Mouse (Mus musculus) liver, embryonic 11.5 days (tissue): ENCODE results near the gene Mesd. TPM values are rescaled to one million over a fixed set of nuclear protein-coding genes. Genes with fewer than 3 reads are reported as not detected.

Source experiments
- ATAC-seq: fragments of 200-750 bp; cut with Nextera tagmentation; replicated peaks from 2 replicates; pipeline ENCODE4 v1.8.0; 2017; ENCODE audit warnings: moderate number of reproducible peaks, mild to moderate bottlenecking, moderate TSS enrichment, moderate library complexity; ENCODE audit not compliant: low FRiP score
- DNase-seq: peaks from one replicate; pipeline ENCODE4 v3.0.0-alpha.2; 2017; ENCODE audit warnings: low spot score
- H3K27ac ChIP-seq: fragments of 300-500 bp; sonication (generic); 2 replicates; pipeline ENCODE4 v1.5.1; 2014; ENCODE audit warnings: mild to moderate bottlenecking, low read depth, low read length, control low read depth
- H3K27me3 ChIP-seq: fragments of 300-500 bp; sonication (generic); replicated peaks from 2 replicates; pipeline ENCODE4 v1.6.1; 2014; ENCODE audit warnings: low read length, mixed read lengths; ENCODE audit not compliant: control insufficient read depth, insufficient read depth
- H3K36me3 ChIP-seq: fragments of 300-500 bp; sonication (generic); 2 replicates; pipeline ENCODE4 v1.6.1; 2014; ENCODE audit warnings: mild to moderate bottlenecking, low read length, moderate library complexity, mixed read lengths; ENCODE audit not compliant: control insufficient read depth, insufficient read depth
- H3K4me1 ChIP-seq: fragments of 300-500 bp; sonication (generic); replicated peaks from 2 replicates; pipeline ENCODE4 v1.6.1; 2014; ENCODE audit warnings: low read length, mixed read lengths; ENCODE audit not compliant: control insufficient read depth, insufficient read depth
- H3K4me2 ChIP-seq: fragments of 300-500 bp; sonication (generic); 2 replicates; pipeline ENCODE4 v1.6.1; 2014; ENCODE audit warnings: mild to moderate bottlenecking, control low read depth, moderate library complexity
- H3K4me3 ChIP-seq: fragments of 300-500 bp; sonication (generic); 2 replicates; pipeline ENCODE4 v1.5.1; 2014; ENCODE audit warnings: low read depth, low read length, control low read depth
- H3K9ac ChIP-seq: fragments of 300-500 bp; sonication (generic); 2 replicates; pipeline ENCODE4 v1.6.1; 2014; ENCODE audit warnings: low read depth, low read length, control low read depth
- H3K9me3 ChIP-seq: fragments of 300-500 bp; sonication (generic); 2 replicates; pipeline ENCODE4 v1.6.1; 2016; ENCODE audit warnings: low read length, inconsistent platforms, mixed read lengths; ENCODE audit not compliant: control insufficient read depth
- WGBS: fragments of 180-500 bp; shearing (Covaris S2); extraction: QIAGEN DNeasy Blood & Tissue Kit; methylation state at CpG from one replicate; pipeline ENCODE4 v1.1.7; 2014; 5-methylcytosine and 5-hydroxymethylcytosine counted together
- polyA plus RNA-seq: library from polyadenylated mRNA; unstranded; fragments of >200 nt; fragmentation: Nextera tagmentation; extraction: Ambion mirVana; gene quantifications from 2 replicates; pipeline ENCODE4 v1.2.1, GENCODE M21; 2014

The Mesd gene
- polyA plus RNA-seq, 1 experiment from 2014 or later, result 92.6 TPM

DNA sequence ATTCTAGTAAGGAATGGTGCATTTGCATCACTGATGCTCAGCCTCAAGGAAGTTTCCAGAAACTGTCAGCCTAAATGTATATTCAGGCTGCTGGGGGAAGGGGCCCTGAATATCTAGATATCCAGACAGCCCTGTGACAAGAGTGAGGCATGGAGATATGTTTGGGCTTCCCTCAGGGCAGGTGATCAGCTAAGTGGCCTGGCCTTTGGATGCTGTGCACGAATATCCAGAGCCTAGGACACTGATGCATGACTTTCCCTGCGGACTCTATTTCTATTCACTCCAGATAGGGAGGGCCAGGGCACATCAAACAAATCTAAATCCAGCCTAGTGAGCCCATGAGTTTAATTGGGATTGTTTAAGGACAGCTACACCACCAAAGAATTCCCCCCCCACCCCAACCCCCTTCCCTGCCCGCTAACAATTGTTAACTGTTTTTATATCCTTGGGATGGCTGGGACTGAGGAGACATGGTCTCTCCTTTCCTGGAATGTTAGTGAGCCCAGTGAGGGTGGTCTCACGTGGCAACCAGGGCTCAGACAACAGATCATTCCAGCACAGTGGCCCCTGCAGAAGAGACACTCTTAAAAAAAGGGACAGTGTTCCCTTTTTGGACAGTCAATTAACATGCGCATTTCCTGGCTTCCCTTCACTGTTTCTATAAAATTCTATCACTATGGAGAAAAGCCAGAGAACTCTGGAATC, 14.3 kb upstream of the Mesd start:
- H3K9ac ChIP-seq, result no peak overlapping the region
- 66% methylated on average over 5 of the region's 5 CpGs for WGBS
- H3K27ac ChIP-seq, result no peak overlapping the region
- H3K4me2 ChIP-seq, result no peak overlapping the region
- H3K9me3 ChIP-seq, result no peaks in the 10 kb centered on the region
- H3K36me3 ChIP-seq, result no peaks in the 10 kb centered on the region
- DNase-seq (no peak), ATAC-seq (no peak)
- H3K4me1 ChIP-seq, result no peaks in the 10 kb centered on the region
- no peaks in the 10 kb centered on the region for H3K27me3 ChIP-seq
- no peak overlapping the region for H3K4me3 ChIP-seq

DNA sequence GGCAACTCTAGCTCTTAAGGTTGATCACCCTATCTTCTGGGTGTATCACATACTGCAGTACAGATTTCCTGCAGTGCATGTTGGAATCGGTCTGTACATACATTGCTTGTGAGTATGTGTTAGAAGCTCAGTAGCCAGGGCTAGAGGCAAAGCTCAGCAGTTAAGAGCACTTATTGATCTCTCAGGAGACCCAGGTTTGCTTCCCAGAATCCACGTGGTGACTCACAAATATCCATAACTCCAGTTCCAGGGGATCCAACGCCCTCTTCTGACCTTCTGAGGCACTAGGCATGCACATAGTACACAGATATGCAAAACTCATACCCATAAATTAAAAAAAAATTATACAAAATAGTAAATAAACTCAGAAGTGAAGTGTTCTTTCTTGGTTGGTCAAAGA, 7.2 kb upstream of the Mesd start:
- Histone ChIP-seq H3K27me3 (no peaks in the 10 kb centered on the region), H3K4me1 (peaks cover 27% of the 10 kb centered on the region), H3K4me3 (no peak overlapping the region), H3K36me3 (peaks cover 5% of the 10 kb centered on the region), H3K27ac (peak overlapping the region; percentile 32; the same call in 1 of the 2 replicates), H3K9ac (no peak overlapping the region), H3K4me2 (no peak overlapping the region), H3K9me3 (no peaks in the 10 kb centered on the region)
- 68% methylated on average over 3 of the region's 3 CpGs for WGBS
- DNase-seq (no peak), ATAC-seq (peak; percentile 35; the same call in 1 of the 2 replicates)

DNA sequence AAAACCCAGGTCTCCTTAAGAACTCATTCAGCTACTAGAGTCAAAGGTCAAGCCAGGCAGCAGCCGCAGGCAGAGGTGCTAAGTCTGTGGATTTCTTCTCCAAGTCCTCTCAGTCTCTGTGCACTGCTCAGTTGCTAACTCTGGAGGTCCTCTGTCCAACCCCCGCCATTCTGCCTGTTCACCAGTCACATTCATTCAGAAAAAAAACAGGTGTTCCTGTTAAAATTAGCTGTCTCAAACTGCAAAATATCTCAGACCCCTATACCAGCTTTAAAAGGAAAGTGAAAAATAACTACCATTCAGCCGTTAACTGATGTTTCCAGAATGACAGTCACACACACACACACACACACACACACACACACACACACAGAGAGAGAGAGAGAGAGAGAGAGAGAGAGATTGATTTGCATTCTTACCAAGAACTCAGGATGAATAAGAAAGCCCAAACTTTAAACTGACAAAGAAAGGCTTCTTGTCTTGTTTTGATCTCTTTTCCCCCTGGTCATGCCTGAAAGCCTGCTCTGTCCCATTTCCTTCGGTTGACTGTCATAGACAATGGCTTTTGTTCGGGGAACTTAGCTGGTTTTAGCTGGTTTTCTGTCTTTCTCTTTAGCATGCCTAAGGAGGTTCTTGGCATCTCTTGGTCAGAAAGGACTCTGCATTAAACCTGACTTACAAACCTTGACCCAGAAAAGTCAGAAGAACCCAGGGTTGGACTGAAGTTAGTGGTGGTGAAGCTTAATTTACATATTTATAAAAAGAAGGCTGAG, 5.4 kb upstream of the Mesd start:
- H3K27ac ChIP-seq, result no peak overlapping the region
- peaks cover 11% of the 10 kb centered on the region for H3K36me3 ChIP-seq
- ATAC-seq (no peak), DNase-seq (no peak)
- H3K27me3 ChIP-seq, result no peaks in the 10 kb centered on the region
- H3K9ac ChIP-seq, result no peak overlapping the region
- H3K4me3 ChIP-seq, result no peak overlapping the region
- H3K9me3 ChIP-seq, result no peaks in the 10 kb centered on the region
- 48% methylated on average over 5 of the region's 5 CpGs for WGBS
- H3K4me2 ChIP-seq, result no peak overlapping the region
- H3K4me1 ChIP-seq, result peaks cover 35% of the 10 kb centered on the region

DNA sequence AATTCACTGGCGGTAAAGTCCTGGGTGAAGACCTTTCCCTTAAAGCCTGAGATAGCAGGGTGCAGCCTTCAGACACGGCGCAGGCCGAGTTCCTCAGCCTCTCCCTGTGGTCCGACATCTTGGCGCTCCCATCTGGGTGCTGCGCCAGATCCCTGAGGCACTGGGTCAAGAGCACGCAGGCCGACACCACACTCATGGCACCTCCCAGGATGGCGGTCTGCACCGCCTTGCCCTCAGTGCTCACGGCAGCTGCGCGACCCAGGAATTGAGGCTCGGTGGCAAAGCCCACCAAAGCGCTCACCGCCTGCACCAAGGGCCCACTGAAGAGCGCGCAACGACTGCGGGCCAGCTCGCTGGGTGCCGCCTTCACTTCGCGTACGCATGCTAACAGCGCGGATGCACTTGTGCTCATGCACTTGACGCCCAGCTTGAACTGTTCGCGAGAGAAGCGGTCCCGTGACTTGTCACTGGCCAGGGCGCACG, 2.1 kb upstream of the Mesd start:
- no peaks in the 10 kb centered on the region for H3K27me3 ChIP-seq
- peak overlapping the region; percentile 96 for H3K9ac ChIP-seq
- H3K4me3 ChIP-seq, result peak overlapping the region; percentile 95
- peaks cover 11% of the 10 kb centered on the region for H3K36me3 ChIP-seq
- ATAC-seq (no peak), DNase-seq (peak; percentile 40)
- peak overlapping the region; percentile 38 for H3K27ac ChIP-seq
- 85% methylated on average over 35 of the region's 35 CpGs for WGBS
- peaks cover 42% of the 10 kb centered on the region for H3K4me1 ChIP-seq
- no peaks in the 10 kb centered on the region for H3K9me3 ChIP-seq
- H3K4me2 ChIP-seq, result peak overlapping the region; percentile 97

DNA sequence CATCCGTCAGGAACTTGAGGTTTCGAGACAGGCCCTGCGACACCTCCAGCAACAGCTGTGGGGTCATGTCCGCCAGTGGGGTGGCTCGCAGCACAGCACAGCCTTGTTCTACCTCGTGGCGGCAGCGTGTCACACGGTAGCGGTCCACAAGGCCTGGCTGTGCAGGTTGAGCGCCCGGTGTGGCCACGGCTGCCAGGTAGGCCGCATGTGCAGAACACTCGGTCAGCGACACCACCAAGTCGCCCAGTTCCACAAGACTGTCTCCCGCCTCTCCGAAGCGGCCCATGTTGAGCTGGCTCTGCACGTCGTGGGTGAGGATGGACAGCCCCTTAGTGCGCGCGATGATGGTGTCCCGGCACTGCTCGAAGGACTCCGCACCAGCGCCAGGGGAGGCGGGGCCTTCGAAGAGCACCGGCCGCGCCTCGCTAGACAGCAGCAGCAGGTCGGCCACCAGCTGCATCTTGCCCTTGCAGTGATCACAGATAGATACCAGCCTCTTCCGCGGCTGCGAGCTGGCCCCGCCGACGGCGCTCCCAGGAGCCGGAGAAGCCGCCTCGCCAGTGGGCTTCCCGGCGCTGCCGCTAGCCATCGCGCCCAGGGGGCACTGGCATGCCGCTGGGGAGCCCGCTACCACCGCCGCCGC, 1.5 kb upstream of the Mesd start:
- Histone ChIP-seq H3K27ac (peak overlapping the region; percentile 100), H3K9me3 (no peaks in the 10 kb centered on the region), H3K9ac (peak overlapping the region; percentile 96), H3K4me3 (peak overlapping the region; percentile 95), H3K36me3 (peaks cover 11% of the 10 kb centered on the region), H3K4me2 (peak overlapping the region; percentile 97), H3K4me1 (peaks cover 43% of the 10 kb centered on the region), H3K27me3 (no peaks in the 10 kb centered on the region)
- WGBS, result 14% methylated on average over 56 of the region's 56 CpGs
- ATAC-seq, result peak; percentile 31
- peak; percentile 68 for DNase-seq

DNA sequence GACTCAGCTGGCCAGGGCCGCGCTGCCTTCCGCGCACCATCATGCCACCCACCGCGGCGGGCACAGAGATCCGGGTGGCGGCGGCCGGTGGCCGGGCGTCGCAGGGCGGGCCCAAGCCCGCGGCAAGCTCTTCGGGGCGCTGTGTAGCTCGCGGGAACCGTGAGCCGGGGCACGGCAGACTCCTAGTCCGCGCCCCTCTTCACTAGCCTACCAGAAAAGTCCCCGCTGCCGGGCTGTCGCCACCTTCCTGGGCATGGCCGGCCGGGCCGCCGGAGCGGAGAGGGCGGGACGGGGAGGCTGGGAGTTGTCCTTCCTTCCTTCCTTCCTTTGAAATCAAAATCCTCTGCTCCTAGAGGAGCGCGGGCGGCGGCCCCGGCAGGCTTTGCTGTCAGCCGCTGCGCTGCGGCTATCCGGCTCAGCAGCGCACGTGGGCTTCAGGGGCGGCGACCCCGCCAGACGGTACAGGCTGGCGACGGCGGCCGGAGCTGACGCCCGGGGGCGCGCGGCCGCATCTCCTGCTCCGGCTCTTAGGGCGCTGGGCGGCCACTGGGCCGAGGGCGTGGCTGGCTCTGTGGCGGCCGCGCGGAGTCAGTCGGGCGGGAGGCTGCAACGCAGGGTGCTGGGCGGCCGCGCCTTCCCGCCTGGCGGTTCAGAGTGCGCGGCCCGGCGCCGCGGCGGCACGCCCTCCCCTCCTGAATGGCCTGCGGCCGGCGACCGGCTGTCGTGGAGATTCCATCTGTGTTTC, 818 bp upstream of the Mesd start:
- ATAC-seq, result peak; percentile 76
- H3K27me3 ChIP-seq, result no peaks in the 10 kb centered on the region
- H3K9ac ChIP-seq, result peak overlapping the region; percentile 96
- 0% methylated on average over 83 of the region's 91 CpGs for WGBS
- H3K4me1 ChIP-seq, result peaks cover 36% of the 10 kb centered on the region
- H3K27ac ChIP-seq, result peak overlapping the region; percentile 100
- H3K36me3 ChIP-seq, result peaks cover 11% of the 10 kb centered on the region
- H3K4me3 ChIP-seq, result peak overlapping the region; percentile 95
- no peak for DNase-seq
- peak overlapping the region; percentile 97 for H3K4me2 ChIP-seq
- H3K9me3 ChIP-seq, result no peaks in the 10 kb centered on the region

DNA sequence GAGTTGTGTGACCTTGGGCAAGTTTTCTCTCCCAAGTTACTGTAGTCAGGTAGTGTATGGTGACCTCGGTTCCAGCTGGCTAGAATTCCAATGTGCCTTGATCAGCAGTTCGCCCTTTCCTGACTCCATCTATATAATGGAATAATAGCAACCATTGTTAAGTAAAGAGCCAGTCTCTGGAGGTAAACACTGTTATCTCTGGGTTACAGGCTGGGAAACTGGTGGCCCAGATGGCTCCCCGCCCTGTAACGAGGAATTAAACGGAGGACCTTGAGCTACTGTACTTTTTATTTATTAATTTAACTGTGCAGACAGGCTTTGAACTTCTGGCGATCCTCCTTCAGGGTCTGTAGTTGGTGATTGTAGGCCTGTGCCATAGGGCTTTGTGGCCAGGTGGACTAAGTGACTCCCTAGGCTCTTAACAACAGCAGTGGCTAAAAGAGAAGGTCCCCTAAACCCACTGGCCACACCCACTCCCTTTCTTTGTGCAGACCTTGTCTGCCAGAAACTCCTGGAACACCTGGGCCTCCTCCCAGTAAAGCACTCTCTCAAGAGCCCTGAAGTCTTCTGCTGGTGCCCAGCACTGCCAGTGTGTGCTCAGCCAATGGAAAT, 761 bp downstream of the Mesd start:
- Histone ChIP-seq H3K36me3 (peaks cover 11% of the 10 kb centered on the region), H3K9me3 (no peaks in the 10 kb centered on the region), H3K4me3 (peak overlapping the region; percentile 95), H3K9ac (peak overlapping the region; percentile 96), H3K27ac (peak overlapping the region; percentile 100), H3K4me1 (peaks cover 29% of the 10 kb centered on the region), H3K27me3 (no peaks in the 10 kb centered on the region), H3K4me2 (peak overlapping the region; percentile 97)
- ATAC-seq (peak; percentile 64), DNase-seq (peak; percentile 53)
- 26% methylated on average over 6 of the region's 6 CpGs for WGBS

DNA sequence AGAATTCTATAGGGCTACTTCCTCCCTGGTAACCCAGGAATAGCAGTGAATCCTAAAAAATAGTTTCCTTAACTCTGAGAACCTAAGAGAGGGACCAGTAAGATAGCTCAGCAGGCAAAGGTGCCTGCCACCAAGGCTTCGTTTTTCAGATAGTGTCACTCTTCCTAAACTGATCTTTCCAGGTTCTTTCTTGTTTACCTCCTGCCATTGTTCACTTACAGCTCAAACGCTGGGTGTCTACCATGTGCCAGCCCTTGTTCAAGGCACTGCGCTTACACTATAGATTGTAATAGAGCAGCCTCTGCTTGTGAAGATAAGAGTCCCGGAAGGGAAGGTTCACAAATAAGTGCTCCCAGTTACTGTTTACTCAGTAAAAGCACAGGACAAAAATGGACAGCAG, 1.6 kb downstream of the Mesd start:
- peak overlapping the region; percentile 97 for H3K4me2 ChIP-seq
- WGBS, result 35% methylated on average over 4 of the region's 4 CpGs
- DNase-seq (no peak), ATAC-seq (peak; percentile 61)
- H3K9ac ChIP-seq, result peak overlapping the region; percentile 96
- peak overlapping the region; percentile 100 for H3K27ac ChIP-seq
- H3K4me1 ChIP-seq, result peaks cover 27% of the 10 kb centered on the region
- H3K4me3 ChIP-seq, result no peak overlapping the region
- no peaks in the 10 kb centered on the region for H3K9me3 ChIP-seq
- peaks cover 11% of the 10 kb centered on the region for H3K36me3 ChIP-seq
- H3K27me3 ChIP-seq, result no peaks in the 10 kb centered on the region
